Mouse (Mus musculus): ENCODE data around the gene Mrpl48. TPM values are rescaled to one million over a fixed set of nuclear protein-coding genes. Genes with fewer than 3 reads are reported as not detected.
"Not testable (repeated sequence)": the region's sequence is repeated elsewhere in the genome, so short reads cannot be mapped to it uniquely, and the experiment has no call there.

Mrpl48 gene
- polyA plus RNA-seq, 1 experiment, result 27.5 TPM

GRCm38 (mm10) chr7:100569907-100570306 lies 38.2 kb downstream of the Mrpl48 start:
- no peak for DNase-seq
- Histone ChIP-seq H3K27me3 (replicated peaks; ENCODE audit: control insufficient read depth, insufficient read depth, low read length) (no peaks in the 10 kb centered on the region), H3K27ac (ENCODE audit: insufficient read depth, low read depth, low read length) (no peak overlapping the region), H3K4me3 (ENCODE audit: insufficient read depth, low read depth, low read length) (no peak overlapping the region), H3K36me3 (ENCODE audit: control insufficient read depth, insufficient read depth, low read length) (peaks cover 2% of the 10 kb centered on the region; the same call in 1 of the 2 replicates), H3K4me1 (ENCODE audit: control insufficient read depth, insufficient read depth, low read length) (no peaks in the 10 kb centered on the region)
- TF ChIP-seq CTCF (conservative IDR thresholded peaks at IDR 0.05; ENCODE audit: insufficient read depth, insufficient read length, low read depth, low read length), result no peak
- TF ChIP-seq POLR2A (IDR thresholded peaks at IDR 0.05; ENCODE audit: low read depth, low read length), result no peak

GRCm38 (mm10) chr7:100567238-100567637 lies 40.9 kb downstream of the Mrpl48 start:
- not testable (repeated sequence) for H3K4me1 ChIP-seq (ENCODE audit: control insufficient read depth, insufficient read depth, low read length); H3K27ac ChIP-seq (ENCODE audit: insufficient read depth, low read depth, low read length); DNase-seq; H3K27me3 ChIP-seq (replicated peaks; ENCODE audit: control insufficient read depth, insufficient read depth, low read length); H3K36me3 ChIP-seq (ENCODE audit: control insufficient read depth, insufficient read depth, low read length); H3K4me3 ChIP-seq (ENCODE audit: insufficient read depth, low read depth, low read length)
- 89% methylated on average over 5 of the region's 5 CpGs for WGBS

GRCm38 (mm10) chr7:100561861-100562587 lies 46.1 kb downstream of the Mrpl48 start:
- Histone ChIP-seq H3K27me3 (replicated peaks; ENCODE audit: control insufficient read depth, insufficient read depth, low read length) (no peaks in the 10 kb centered on the region), H3K36me3 (ENCODE audit: control insufficient read depth, insufficient read depth, low read length) (no peaks in the 10 kb centered on the region; the same call in 1 of the 2 replicates), H3K4me3 (ENCODE audit: insufficient read depth, low read depth, low read length) (no peak overlapping the region), H3K27ac (ENCODE audit: insufficient read depth, low read depth, low read length) (no peak overlapping the region), H3K4me1 (ENCODE audit: control insufficient read depth, insufficient read depth, low read length) (no peaks in the 10 kb centered on the region)
- DNase-seq, result no peak
- TF ChIP-seq POLR2A (IDR thresholded peaks at IDR 0.05; ENCODE audit: low read depth, low read length) (no peak), CTCF (conservative IDR thresholded peaks at IDR 0.05; ENCODE audit: insufficient read depth, insufficient read length, low read depth, low read length) (no peak)
- 78% methylated on average over 11 of the region's 11 CpGs for WGBS

DNA sequence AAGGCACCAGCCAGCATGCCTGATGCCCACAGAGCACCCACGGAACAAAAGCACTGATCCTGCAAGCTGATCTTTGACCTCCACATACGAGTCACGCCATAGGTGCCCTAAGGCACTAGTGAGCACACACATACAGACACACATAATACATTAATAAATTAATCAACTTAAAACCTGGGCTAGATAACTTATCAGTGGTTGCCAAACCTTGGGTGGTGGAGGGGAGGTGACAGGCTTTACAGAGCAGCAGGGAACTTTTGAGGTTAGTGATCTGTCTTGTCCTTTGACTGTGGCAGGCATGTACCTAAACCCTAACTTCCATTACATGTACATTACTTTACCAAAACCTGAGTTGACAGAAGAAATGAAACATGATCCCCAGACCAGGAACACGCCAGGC lies 48.8 kb downstream of the Mrpl48 start:
- no peaks in the 10 kb centered on the region; the same call in 1 of the 2 replicates for H3K36me3 ChIP-seq (ENCODE audit: control insufficient read depth, insufficient read depth, low read length)
- H3K4me3 ChIP-seq (ENCODE audit: insufficient read depth, low read depth, low read length), result no peak overlapping the region
- TF ChIP-seq POLR2A (IDR thresholded peaks at IDR 0.05; ENCODE audit: low read depth, low read length) (no peak), CTCF (conservative IDR thresholded peaks at IDR 0.05; ENCODE audit: insufficient read depth, insufficient read length, low read depth, low read length) (no peak)
- DNase-seq, result no peak
- WGBS, result 70% methylated on average over 4 of the region's 4 CpGs
- no peak overlapping the region for H3K27ac ChIP-seq (ENCODE audit: insufficient read depth, low read depth, low read length)
- no peaks in the 10 kb centered on the region for H3K27me3 ChIP-seq (replicated peaks; ENCODE audit: control insufficient read depth, insufficient read depth, low read length)
- H3K4me1 ChIP-seq (ENCODE audit: control insufficient read depth, insufficient read depth, low read length), result no peaks in the 10 kb centered on the region

DNA sequence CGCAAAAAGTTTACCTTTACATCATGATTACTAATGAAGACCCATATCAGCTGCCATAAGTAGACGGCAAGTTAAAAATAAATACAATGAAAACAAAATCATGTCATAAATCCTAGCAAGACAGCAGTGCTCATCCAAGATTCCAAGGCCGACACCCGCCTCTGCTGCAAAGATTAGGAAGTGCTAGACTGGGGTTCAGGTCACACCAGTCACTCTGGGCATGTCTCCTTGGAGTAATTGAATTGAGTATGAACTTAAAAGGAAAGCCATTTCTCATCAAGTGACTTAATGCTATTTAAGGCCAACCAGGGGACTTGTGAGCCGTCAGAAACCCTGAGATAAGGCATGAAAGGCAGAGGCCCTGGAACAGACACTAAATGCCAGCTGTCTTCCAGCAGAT lies 50.9 kb downstream of the Mrpl48 start:
- 69% methylated on average over 5 of the region's 5 CpGs for WGBS
- no peak for DNase-seq
- Histone ChIP-seq H3K36me3 (ENCODE audit: control insufficient read depth, insufficient read depth, low read length) (no peaks in the 10 kb centered on the region), H3K4me3 (ENCODE audit: insufficient read depth, low read depth, low read length) (no peak overlapping the region), H3K27ac (ENCODE audit: insufficient read depth, low read depth, low read length) (no peak overlapping the region), H3K27me3 (replicated peaks; ENCODE audit: control insufficient read depth, insufficient read depth, low read length) (no peaks in the 10 kb centered on the region), H3K4me1 (ENCODE audit: control insufficient read depth, insufficient read depth, low read length) (no peaks in the 10 kb centered on the region)
- no peak for TF ChIP-seq CTCF (conservative IDR thresholded peaks at IDR 0.05; ENCODE audit: insufficient read depth, insufficient read length, low read depth, low read length)
- no peak for TF ChIP-seq POLR2A (IDR thresholded peaks at IDR 0.05; ENCODE audit: low read depth, low read length)

- TF ChIP-seq POLR2A (IDR thresholded peaks at IDR 0.05; ENCODE audit: low read depth, low read length) (no peak), CTCF (conservative IDR thresholded peaks at IDR 0.05; ENCODE audit: insufficient read depth, insufficient read length, low read depth, low read length) (no peak)
- 70% methylated on average over 13 of the region's 13 CpGs for WGBS
- H3K36me3 ChIP-seq (ENCODE audit: control insufficient read depth, insufficient read depth, low read length), result no peaks in the 10 kb centered on the region
- no peak for DNase-seq
- no peaks in the 10 kb centered on the region for H3K27me3 ChIP-seq (replicated peaks; ENCODE audit: control insufficient read depth, insufficient read depth, low read length)
- no peaks in the 10 kb centered on the region for H3K4me1 ChIP-seq (ENCODE audit: control insufficient read depth, insufficient read depth, low read length)
- no peak overlapping the region for H3K4me3 ChIP-seq (ENCODE audit: insufficient read depth, low read depth, low read length)
- no peak overlapping the region for H3K27ac ChIP-seq (ENCODE audit: insufficient read depth, low read depth, low read length)
These were observed 52.6 kb downstream of the Mrpl48 start for GRCm38 (mm10) chr7:100555431-100555951.

- no peak overlapping the region for H3K4me3 ChIP-seq (ENCODE audit: insufficient read depth, low read depth, low read length)
- no peaks in the 10 kb centered on the region for H3K27me3 ChIP-seq (replicated peaks; ENCODE audit: control insufficient read depth, insufficient read depth, low read length)
- 83% methylated on average over 5 of the region's 5 CpGs for WGBS
- no peak for DNase-seq
- H3K36me3 ChIP-seq (ENCODE audit: control insufficient read depth, insufficient read depth, low read length), result no peaks in the 10 kb centered on the region
- no peak for TF ChIP-seq CTCF (conservative IDR thresholded peaks at IDR 0.05; ENCODE audit: insufficient read depth, insufficient read length, low read depth, low read length)
- no peak for TF ChIP-seq POLR2A (IDR thresholded peaks at IDR 0.05; ENCODE audit: low read depth, low read length)
- no peaks in the 10 kb centered on the region for H3K4me1 ChIP-seq (ENCODE audit: control insufficient read depth, insufficient read depth, low read length)
- no peak overlapping the region for H3K27ac ChIP-seq (ENCODE audit: insufficient read depth, low read depth, low read length)
These were observed 53.2 kb downstream of the Mrpl48 start for GRCm38 (mm10) chr7:100554939-100555338.

Measured in kidney, adult 2 months (tissue).